Mouse (Mus musculus): ENCODE data around the gene Tbc1d8. TPM values are rescaled to one million over a fixed set of nuclear protein-coding genes. Genes with fewer than 3 reads are reported as not detected.

Gene Tbc1d8
- total and polyA plus RNA-seq, 2 experiments from 2014 or later = 6.4 to 16.7 TPM

DNA sequence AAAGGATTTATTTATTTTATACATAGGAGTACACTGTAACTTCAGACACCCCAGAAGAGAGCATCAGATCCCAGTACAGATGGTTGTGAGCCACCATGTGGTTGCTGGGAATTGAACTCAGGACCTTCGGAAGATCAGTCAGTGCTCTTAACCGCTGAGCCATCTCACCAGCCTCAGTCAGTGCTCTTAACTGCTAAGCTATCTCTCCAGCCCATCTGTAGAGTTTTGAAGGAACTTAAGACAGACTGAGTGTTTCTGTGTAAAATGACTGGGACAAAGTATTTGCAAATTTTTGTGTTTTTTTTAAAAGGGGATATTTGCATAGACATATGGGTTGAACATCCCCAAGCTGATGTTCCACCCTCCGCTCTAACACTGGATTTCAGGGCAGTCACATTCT lies 78.4 kb downstream of the Tbc1d8 start:
- Histone ChIP-seq H3K27ac (ENCODE audit: low read depth) (no peak overlapping the region), H3K4me3 (ENCODE audit: low read depth, low read length) (no peak overlapping the region), H3K9ac (replicated peaks; ENCODE audit: low read depth, low read length) (no peak overlapping the region), H3K36me3 (replicated peaks; ENCODE audit: control insufficient read depth, insufficient read depth, low read length) (peaks cover 17% of the 10 kb centered on the region), H3K27me3 (ENCODE audit: control insufficient read depth, insufficient read depth, low read length) (no peaks in the 10 kb centered on the region), H3K4me2 (ENCODE audit: low read depth, low read length) (no peak overlapping the region), H3K4me1 (ENCODE audit: control insufficient read depth, insufficient read depth) (no peaks in the 10 kb centered on the region), H3K9me3 (replicated peaks; ENCODE audit: control insufficient read depth, low read length) (no peaks in the 10 kb centered on the region)
- no peak for DNase-seq (ENCODE audit: low spot score)
- 96% methylated on average over 3 of the region's 3 CpGs for WGBS
- TF ChIP-seq EP300 (IDR thresholded peaks at IDR 0.05; ENCODE audit: low read depth) (no peak), CTCF (IDR thresholded peaks at IDR 0.05; ENCODE audit: low read depth) (no peak)
- ATAC-seq (ENCODE audit: insufficient read depth, low read depth) = no peak

DNA sequence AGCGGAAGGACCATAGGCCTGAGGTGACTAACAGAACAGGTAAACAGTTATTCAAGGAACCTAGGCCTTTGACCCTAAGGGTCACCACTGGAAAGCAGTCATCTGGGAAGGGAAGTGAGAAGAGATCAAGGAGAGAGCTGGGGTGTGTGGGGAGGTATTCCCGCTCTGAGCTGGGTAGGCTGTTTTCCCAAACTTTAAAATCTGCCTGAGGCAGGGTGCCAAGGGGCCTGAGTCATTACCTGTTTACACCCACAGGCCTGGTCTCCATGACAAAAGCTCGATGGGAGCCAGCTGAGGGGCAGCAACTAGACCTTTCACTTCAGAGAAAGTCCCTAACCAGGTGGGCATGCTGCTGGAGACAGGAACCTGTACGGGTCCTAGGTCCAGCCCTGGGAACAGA lies 79.3 kb downstream of the Tbc1d8 start:
- H3K27me3 ChIP-seq (ENCODE audit: control insufficient read depth, insufficient read depth, low read length) = no peaks in the 10 kb centered on the region
- DNase-seq (ENCODE audit: low spot score) = no peak
- H3K9ac ChIP-seq (replicated peaks; ENCODE audit: low read depth, low read length) = no peak overlapping the region
- no peak overlapping the region for H3K27ac ChIP-seq (ENCODE audit: low read depth)
- H3K4me2 ChIP-seq (ENCODE audit: low read depth, low read length) = no peak overlapping the region
- H3K4me1 ChIP-seq (ENCODE audit: control insufficient read depth, insufficient read depth) = no peaks in the 10 kb centered on the region
- TF ChIP-seq CTCF (IDR thresholded peaks at IDR 0.05; ENCODE audit: low read depth) = no peak
- TF ChIP-seq EP300 (IDR thresholded peaks at IDR 0.05; ENCODE audit: low read depth) = no peak
- WGBS = 63% methylated on average over 4 of the region's 4 CpGs
- no peaks in the 10 kb centered on the region for H3K9me3 ChIP-seq (replicated peaks; ENCODE audit: control insufficient read depth, low read length)
- H3K36me3 ChIP-seq (replicated peaks; ENCODE audit: control insufficient read depth, insufficient read depth, low read length) = peaks cover 17% of the 10 kb centered on the region
- H3K4me3 ChIP-seq (ENCODE audit: low read depth, low read length) = no peak overlapping the region
- ATAC-seq (ENCODE audit: insufficient read depth, low read depth) = no peak; the same call in 1 of the 2 replicates

- DNase-seq (ENCODE audit: low spot score) = no peak
- Histone ChIP-seq H3K4me3 (ENCODE audit: low read depth, low read length) (no peak overlapping the region), H3K9ac (replicated peaks; ENCODE audit: low read depth, low read length) (no peak overlapping the region), H3K36me3 (replicated peaks; ENCODE audit: control insufficient read depth, insufficient read depth, low read length) (peaks cover 26% of the 10 kb centered on the region), H3K4me2 (ENCODE audit: low read depth, low read length) (no peak overlapping the region), H3K27ac (ENCODE audit: low read depth) (no peak overlapping the region), H3K9me3 (replicated peaks; ENCODE audit: control insufficient read depth, low read length) (no peaks in the 10 kb centered on the region), H3K27me3 (ENCODE audit: control insufficient read depth, insufficient read depth, low read length) (no peaks in the 10 kb centered on the region), H3K4me1 (ENCODE audit: control insufficient read depth, insufficient read depth) (no peaks in the 10 kb centered on the region)
- WGBS = 73% methylated on average over 6 of the region's 6 CpGs
- no peak for TF ChIP-seq CTCF (IDR thresholded peaks at IDR 0.05; ENCODE audit: low read depth)
- TF ChIP-seq EP300 (IDR thresholded peaks at IDR 0.05; ENCODE audit: low read depth) = no peak
- no peak for ATAC-seq (ENCODE audit: insufficient read depth, low read depth)
Observed at GRCm38 (mm10) chr1:39398284-39398683, 80.3 kb downstream of the Tbc1d8 start.

DNA sequence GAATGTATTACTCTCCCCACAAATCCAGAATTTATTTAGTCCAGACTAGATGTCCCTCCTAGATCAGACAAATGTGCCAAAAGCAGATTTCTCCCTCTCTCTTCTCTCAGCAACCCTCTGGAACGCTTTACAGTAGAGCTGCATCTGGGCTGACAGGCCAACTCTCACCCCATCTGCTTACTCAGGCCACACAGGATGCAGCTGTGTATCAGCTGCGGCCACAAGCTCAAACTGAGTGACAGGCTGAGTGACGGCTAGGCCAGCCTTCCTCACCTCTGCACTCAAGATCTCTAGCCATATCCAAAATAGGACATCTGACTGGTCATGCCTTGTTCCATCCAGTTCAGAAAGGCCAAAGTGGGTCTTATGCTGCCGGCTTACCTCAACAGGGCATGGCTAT lies 82.2 kb downstream of the Tbc1d8 start:
- 50% methylated on average over 4 of the region's 4 CpGs for WGBS
- no peak overlapping the region for H3K9ac ChIP-seq (replicated peaks; ENCODE audit: low read depth, low read length)
- H3K27ac ChIP-seq (ENCODE audit: low read depth) = no peak overlapping the region
- ATAC-seq (ENCODE audit: insufficient read depth, low read depth) = no peak
- H3K4me1 ChIP-seq (ENCODE audit: control insufficient read depth, insufficient read depth) = no peaks in the 10 kb centered on the region
- no peak overlapping the region for H3K4me3 ChIP-seq (ENCODE audit: low read depth, low read length)
- no peak overlapping the region for H3K4me2 ChIP-seq (ENCODE audit: low read depth, low read length)
- no peak for DNase-seq (ENCODE audit: low spot score)
- no peaks in the 10 kb centered on the region for H3K9me3 ChIP-seq (replicated peaks; ENCODE audit: control insufficient read depth, low read length)
- H3K36me3 ChIP-seq (replicated peaks; ENCODE audit: control insufficient read depth, insufficient read depth, low read length) = 0 out of 2 replicates have a peak, but pooled peaks cover 20% of the 10 kb centered on the region
- no peaks in the 10 kb centered on the region for H3K27me3 ChIP-seq (ENCODE audit: control insufficient read depth, insufficient read depth, low read length)
- no peak for TF ChIP-seq CTCF (IDR thresholded peaks at IDR 0.05; ENCODE audit: low read depth)
- no peak for TF ChIP-seq EP300 (IDR thresholded peaks at IDR 0.05; ENCODE audit: low read depth)

DNA sequence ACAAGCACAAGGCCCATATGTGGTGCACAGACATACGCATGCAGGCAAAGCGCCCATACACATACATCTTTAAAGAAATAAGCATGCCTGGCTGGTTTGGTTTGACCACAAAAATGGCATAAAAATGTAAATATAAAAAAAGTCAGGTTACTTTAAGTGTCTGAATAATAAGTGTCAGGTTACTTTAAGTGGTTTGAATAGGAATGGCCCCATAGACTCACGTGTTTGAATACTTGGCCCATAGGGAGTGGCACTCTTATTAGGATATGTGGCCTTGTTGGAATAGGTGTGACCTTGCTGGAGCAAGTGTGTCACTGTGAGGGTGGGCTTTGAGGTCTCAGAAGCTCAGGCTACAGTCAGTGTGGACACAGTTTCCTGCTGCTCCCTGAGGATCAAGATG lies 83.9 kb downstream of the Tbc1d8 start:
- Histone ChIP-seq H3K4me1 (ENCODE audit: control insufficient read depth, insufficient read depth) (no peaks in the 10 kb centered on the region), H3K4me3 (ENCODE audit: low read depth, low read length) (no peak overlapping the region), H3K4me2 (ENCODE audit: low read depth, low read length) (no peak overlapping the region), H3K9ac (replicated peaks; ENCODE audit: low read depth, low read length) (no peak overlapping the region), H3K9me3 (replicated peaks; ENCODE audit: control insufficient read depth, low read length) (no peaks in the 10 kb centered on the region), H3K27ac (ENCODE audit: low read depth) (no peak overlapping the region), H3K27me3 (ENCODE audit: control insufficient read depth, insufficient read depth, low read length) (no peaks in the 10 kb centered on the region), H3K36me3 (replicated peaks; ENCODE audit: control insufficient read depth, insufficient read depth, low read length) (0 out of 2 replicates have a peak, but pooled peaks cover 27% of the 10 kb centered on the region)
- no peak for TF ChIP-seq EP300 (IDR thresholded peaks at IDR 0.05; ENCODE audit: low read depth)
- no peak for TF ChIP-seq CTCF (IDR thresholded peaks at IDR 0.05; ENCODE audit: low read depth)
- 88% methylated on average over 3 of the region's 3 CpGs for WGBS
- no peak for DNase-seq (ENCODE audit: low spot score)
- no peak for ATAC-seq (ENCODE audit: insufficient read depth, low read depth)

DNA sequence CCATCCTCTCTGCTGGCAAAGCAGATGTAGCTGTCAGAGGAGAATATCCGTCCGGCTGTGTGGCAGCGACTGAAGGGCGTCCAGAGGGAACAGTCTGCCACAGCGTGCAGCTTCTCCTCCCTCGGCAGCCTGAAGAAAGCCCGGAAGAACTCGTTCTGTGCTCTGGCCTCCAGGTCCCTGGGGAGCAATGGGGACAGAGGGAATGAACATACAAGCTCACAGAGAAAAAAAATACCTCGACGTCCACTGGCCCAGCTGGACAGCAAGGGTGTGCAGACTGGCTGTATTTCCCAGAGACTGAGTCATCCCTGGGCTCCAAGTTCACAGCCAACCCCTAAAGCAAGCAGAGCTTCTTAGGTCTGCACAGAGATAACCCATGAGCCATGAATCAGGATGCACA lies 84.5 kb downstream of the Tbc1d8 start:
- no peaks in the 10 kb centered on the region for H3K4me1 ChIP-seq (ENCODE audit: control insufficient read depth, insufficient read depth)
- DNase-seq (ENCODE audit: low spot score) (peak; percentile 36), ATAC-seq (ENCODE audit: insufficient read depth, low read depth) (peak; percentile 31; the same call in 1 of the 2 replicates)
- no peak overlapping the region for H3K4me2 ChIP-seq (ENCODE audit: low read depth, low read length)
- WGBS = 80% methylated on average over 10 of the region's 10 CpGs
- H3K27ac ChIP-seq (ENCODE audit: low read depth) = peak overlapping the region; percentile 46
- H3K36me3 ChIP-seq (replicated peaks; ENCODE audit: control insufficient read depth, insufficient read depth, low read length) = 0 out of 2 replicates have a peak, but pooled peaks cover 27% of the 10 kb centered on the region
- TF ChIP-seq EP300 (IDR thresholded peaks at IDR 0.05; ENCODE audit: low read depth) (no peak), CTCF (IDR thresholded peaks at IDR 0.05; ENCODE audit: low read depth) (no peak)
- H3K9ac ChIP-seq (replicated peaks; ENCODE audit: low read depth, low read length) = no peak overlapping the region
- no peaks in the 10 kb centered on the region for H3K27me3 ChIP-seq (ENCODE audit: control insufficient read depth, insufficient read depth, low read length)
- H3K4me3 ChIP-seq (ENCODE audit: low read depth, low read length) = no peak overlapping the region
- no peaks in the 10 kb centered on the region for H3K9me3 ChIP-seq (replicated peaks; ENCODE audit: control insufficient read depth, low read length)
